Mouse (Mus musculus) hindbrain, postnatal 0 days (tissue): ENCODE data around the gene Otud5. TPM values are rescaled to one million over a fixed set of nuclear protein-coding genes. Genes with fewer than 3 reads are reported as not detected.

Source experiments
- ATAC-seq: fragments of 200-750 bp; cut with Nextera tagmentation; 2 replicates; pipeline ENCODE4 v1.8.0; 2017; ENCODE audit warnings: mild to moderate bottlenecking, moderate TSS enrichment, moderate library complexity
- DNase-seq: peaks from one replicate; pipeline ENCODE4 v3.0.0-alpha.2; 2015; ENCODE audit warnings: low spot score
- H3K27ac ChIP-seq: fragments of 300-500 bp; sonication (generic); 2 replicates; pipeline ENCODE4 v1.5.1; 2014; ENCODE audit warnings: mild to moderate bottlenecking
- H3K27me3 ChIP-seq: fragments of 300-500 bp; sonication (generic); 2 replicates; pipeline ENCODE4 v1.6.1; 2014; ENCODE audit warnings: low read length, mixed read lengths; ENCODE audit not compliant: insufficient read depth
- H3K36me3 ChIP-seq: fragments of 300-500 bp; sonication (generic); 2 replicates; pipeline ENCODE4 v1.6.1; 2014; ENCODE audit warnings: low read length, mixed read lengths; ENCODE audit not compliant: insufficient read depth
- H3K4me1 ChIP-seq: fragments of 300-500 bp; sonication (generic); 2 replicates; pipeline ENCODE4 v1.6.1; 2014; ENCODE audit warnings: antibody characterized with exemption, low read length, mixed read lengths; ENCODE audit not compliant: insufficient read depth
- H3K4me2 ChIP-seq: fragments of 300-500 bp; sonication (generic); 2 replicates; pipeline ENCODE4 v1.6.1; 2014; ENCODE audit warnings: low read depth, mild to moderate bottlenecking, low read length, moderate library complexity, mixed read lengths
- H3K4me3 ChIP-seq: fragments of 300-500 bp; sonication (generic); 2 replicates; pipeline ENCODE4 v1.5.1; 2014; ENCODE audit warnings: low read length
- H3K9ac ChIP-seq: fragments of 300-500 bp; sonication (generic); replicated peaks from 2 replicates; pipeline ENCODE4 v1.6.1; 2014; ENCODE audit warnings: mild to moderate bottlenecking, low read length, moderate library complexity, mixed read lengths
- H3K9me3 ChIP-seq: fragments of 300-500 bp; sonication (generic); 2 replicates; pipeline ENCODE4 v1.6.1; 2016; ENCODE audit warnings: low read length, mixed read lengths
- CTCF ChIP-seq: IDR thresholded peaks from 2 replicates; pipeline ENCODE4 v1.5.1; 2016; ENCODE audit warnings: antibody characterized with exemption, control low read depth, low read depth
- WGBS: fragments of 180-500 bp; shearing (Covaris S2); extraction: QIAGEN DNeasy Blood & Tissue Kit; methylation state at CpG from one replicate; pipeline ENCODE4 v1.1.7; 2014; 5-methylcytosine and 5-hydroxymethylcytosine counted together
- polyA plus RNA-seq: library from polyadenylated mRNA; unstranded; fragments of >200 nt; fragmentation: Nextera tagmentation; extraction: Ambion mirVana; gene quantifications from 2 replicates; pipeline ENCODE4 v1.2.1, GENCODE M21; 2015
- total RNA-seq: library from RNA; depleted of rRNA; stranded (reverse); fragments of >200 nt; gene quantifications from 2 replicates; pipeline ENCODE4 v1.2.3, GENCODE M21; 2014

Gene Otud5
- total and polyA plus RNA-seq, 2 experiments from 2014 or later, result 37.3 to 64.9 TPM

DNA sequence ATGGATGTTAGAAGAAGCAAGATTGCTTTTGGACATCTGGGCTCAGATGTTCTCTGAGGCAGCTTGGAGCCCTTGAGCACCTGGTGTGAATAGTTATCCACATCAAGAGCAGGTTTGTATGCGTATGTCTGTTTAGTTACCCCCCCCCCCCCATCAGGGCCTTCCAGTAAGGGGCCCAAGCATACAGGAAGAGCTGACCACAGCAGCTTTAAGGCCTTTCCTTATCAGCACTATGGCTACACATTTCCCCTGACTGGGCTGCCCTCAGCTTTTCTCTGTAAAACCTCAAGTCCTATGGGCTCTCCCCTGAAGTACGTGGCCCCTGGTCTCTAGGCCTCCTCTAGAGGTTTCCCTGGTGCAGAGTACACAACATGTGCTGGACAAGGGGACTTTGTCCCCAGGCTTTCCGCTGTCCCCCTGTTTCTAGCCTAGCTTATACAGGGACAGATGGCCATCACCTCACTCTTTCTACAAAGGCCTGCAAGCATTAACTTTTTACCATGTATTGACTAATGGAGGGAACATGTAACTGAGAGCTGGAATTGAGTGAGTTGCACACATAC is 18.1 kb downstream of the Otud5 start:
- no peak for TF ChIP-seq CTCF
- no peak overlapping the region for H3K27ac ChIP-seq
- no peak for DNase-seq
- WGBS, result 88% methylated on average over 3 of the region's 3 CpGs
- no peaks in the 10 kb centered on the region for H3K9me3 ChIP-seq
- no peak for ATAC-seq
- H3K9ac ChIP-seq, result no peak overlapping the region
- H3K4me3 ChIP-seq, result no peak overlapping the region
- H3K36me3 ChIP-seq, result no peaks in the 10 kb centered on the region
- no peaks in the 10 kb centered on the region for H3K27me3 ChIP-seq
- no peak overlapping the region for H3K4me2 ChIP-seq
- no peaks in the 10 kb centered on the region for H3K4me1 ChIP-seq

DNA sequence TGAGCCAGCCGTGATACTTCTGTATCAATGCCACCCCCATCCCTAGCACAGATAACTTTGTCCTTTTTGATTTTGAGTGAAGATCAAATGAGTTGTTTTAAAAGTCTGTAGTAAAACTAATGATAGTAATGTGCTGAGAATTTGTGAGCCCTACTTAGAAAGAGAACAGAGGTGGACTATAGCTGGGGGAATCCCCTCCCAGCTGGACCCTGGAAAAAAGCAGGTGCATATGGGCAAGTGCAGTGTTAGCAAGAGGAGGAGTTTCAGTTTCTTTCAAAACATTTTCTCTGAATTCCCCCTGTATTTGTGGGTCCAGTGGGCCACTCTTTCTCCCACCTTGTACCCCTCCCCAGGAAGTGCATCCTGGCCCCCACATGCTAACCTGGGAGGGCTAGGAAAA is 22.0 kb downstream of the Otud5 start:
- 87% methylated on average over 1 of the region's 1 CpGs for WGBS
- H3K27me3 ChIP-seq, result no peaks in the 10 kb centered on the region

DNA sequence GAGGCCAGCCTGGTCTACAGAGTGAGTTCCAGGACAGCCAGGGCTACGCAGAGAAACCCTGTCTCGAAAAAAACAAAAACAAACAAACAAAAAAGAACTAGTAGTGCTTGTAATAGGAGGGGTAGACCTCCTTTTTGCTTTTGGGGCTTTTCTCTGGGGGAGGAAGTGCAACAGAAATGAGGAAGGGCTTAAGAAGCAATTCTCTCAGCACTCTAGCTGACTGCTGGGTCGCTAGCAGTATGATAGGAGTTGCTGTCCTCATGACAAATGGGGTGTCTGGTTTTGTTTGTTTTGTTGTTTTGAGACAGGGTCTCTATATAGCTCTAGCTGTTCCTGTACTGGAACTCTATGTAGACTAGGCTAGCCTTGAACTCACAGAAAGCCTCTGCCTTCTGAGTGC is 23.4 kb downstream of the Otud5 start:
- no peak overlapping the region for H3K4me2 ChIP-seq
- no peak for TF ChIP-seq CTCF
- no peaks in the 10 kb centered on the region for H3K9me3 ChIP-seq
- H3K27ac ChIP-seq, result no peak overlapping the region
- ATAC-seq (no peak), DNase-seq (no peak)
- no peaks in the 10 kb centered on the region for H3K4me1 ChIP-seq
- H3K4me3 ChIP-seq, result no peak overlapping the region
- H3K9ac ChIP-seq, result no peak overlapping the region
- H3K36me3 ChIP-seq, result no peaks in the 10 kb centered on the region
- H3K27me3 ChIP-seq, result no peaks in the 10 kb centered on the region
- WGBS, result 63% methylated on average over 3 of the region's 3 CpGs

More for the DNA sequence above, 22.0 kb downstream of the Otud5 start:
- H3K9me3 ChIP-seq, result no peaks in the 10 kb centered on the region
- DNase-seq (no peak), ATAC-seq (no peak)
- H3K27ac ChIP-seq, result no peak overlapping the region
- no peaks in the 10 kb centered on the region for H3K4me1 ChIP-seq
- no peak overlapping the region for H3K9ac ChIP-seq
- no peaks in the 10 kb centered on the region for H3K36me3 ChIP-seq
- no peak for TF ChIP-seq CTCF
- no peak overlapping the region for H3K4me3 ChIP-seq
- H3K4me2 ChIP-seq, result no peak overlapping the region

DNA sequence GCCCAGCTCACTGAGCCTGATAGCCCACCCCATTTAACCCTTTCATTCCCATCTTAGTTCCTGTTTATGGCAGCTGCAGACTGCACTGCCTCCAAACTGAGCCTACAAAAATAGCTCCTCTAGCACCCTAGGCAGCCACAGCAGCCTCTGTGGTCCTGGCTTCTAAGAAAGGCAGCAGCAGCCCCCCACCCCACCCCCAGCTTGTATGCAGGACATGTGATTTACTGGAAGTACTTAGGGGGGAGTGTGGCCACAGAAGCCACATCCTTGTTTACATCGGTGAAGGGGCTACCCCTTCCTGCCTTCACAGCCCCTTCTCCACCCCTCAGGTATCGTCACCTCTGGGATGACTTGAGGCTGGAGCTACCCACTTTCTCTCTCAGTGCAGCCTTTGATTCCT is 24.2 kb downstream of the Otud5 start:
- no peaks in the 10 kb centered on the region for H3K27me3 ChIP-seq
- ATAC-seq (no peak), DNase-seq (no peak)
- no peak overlapping the region for H3K27ac ChIP-seq
- H3K9me3 ChIP-seq, result no peaks in the 10 kb centered on the region
- no peaks in the 10 kb centered on the region for H3K4me1 ChIP-seq
- no peaks in the 10 kb centered on the region for H3K36me3 ChIP-seq
- TF ChIP-seq CTCF, result no peak
- no peak overlapping the region for H3K4me3 ChIP-seq
- WGBS, result 83% methylated on average over 2 of the region's 2 CpGs
- no peak overlapping the region for H3K4me2 ChIP-seq
- no peak overlapping the region for H3K9ac ChIP-seq

DNA sequence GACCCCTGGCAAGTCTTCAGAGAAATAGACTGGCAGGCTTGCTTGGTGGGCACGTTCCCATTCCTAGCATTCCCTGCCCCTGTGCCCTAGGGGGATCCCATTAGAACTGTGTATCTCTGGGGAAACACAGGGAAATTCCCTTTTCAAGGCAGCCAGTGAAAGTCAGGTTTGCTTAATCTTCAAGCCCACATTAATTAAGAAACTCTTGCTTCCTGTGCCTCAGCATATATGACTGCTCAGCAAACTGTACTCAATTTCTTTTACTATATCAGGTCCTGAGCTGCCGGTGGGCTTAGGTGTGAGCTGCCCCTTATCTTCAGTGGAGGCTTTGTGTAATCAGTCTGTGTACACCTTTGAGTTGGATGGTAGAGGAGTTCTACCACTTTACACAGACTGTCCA is 24.6 kb downstream of the Otud5 start:
- Histone ChIP-seq H3K9me3 (no peaks in the 10 kb centered on the region), H3K4me2 (no peak overlapping the region), H3K27me3 (no peaks in the 10 kb centered on the region), H3K9ac (no peak overlapping the region), H3K27ac (no peak overlapping the region), H3K4me3 (no peak overlapping the region), H3K4me1 (no peaks in the 10 kb centered on the region), H3K36me3 (no peaks in the 10 kb centered on the region)
- ATAC-seq (no peak), DNase-seq (no peak)
- WGBS, result 68% methylated on average over 2 of the region's 2 CpGs
- TF ChIP-seq CTCF, result no peak

DNA sequence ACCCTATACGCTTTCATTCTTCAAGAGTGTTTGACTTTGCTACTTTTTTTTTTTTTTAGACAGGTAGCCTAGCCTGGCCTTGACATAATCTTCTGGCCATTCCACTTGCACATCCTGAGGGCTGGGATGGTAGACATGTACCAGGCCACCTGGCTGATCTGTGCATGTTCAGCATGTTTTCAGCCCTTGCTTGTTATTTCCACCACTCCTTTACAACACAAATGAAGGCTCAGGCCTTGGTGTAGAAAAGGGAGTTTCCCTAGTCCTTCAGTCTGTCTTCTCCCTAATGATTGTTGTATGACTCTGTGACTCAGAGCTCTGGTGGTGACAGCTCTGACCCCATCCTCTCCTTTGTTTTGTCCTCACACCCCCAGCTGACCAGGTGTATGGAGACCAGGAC is 26.0 kb downstream of the Otud5 start:
- Histone ChIP-seq H3K4me2 (no peak overlapping the region), H3K36me3 (no peaks in the 10 kb centered on the region), H3K4me1 (no peaks in the 10 kb centered on the region), H3K9me3 (no peaks in the 10 kb centered on the region), H3K4me3 (no peak overlapping the region), H3K27ac (no peak overlapping the region), H3K9ac (no peak overlapping the region), H3K27me3 (no peaks in the 10 kb centered on the region)
- TF ChIP-seq CTCF, result no peak
- ATAC-seq (no peak), DNase-seq (no peak)
- 96% methylated on average over 1 of the region's 1 CpGs for WGBS

DNA sequence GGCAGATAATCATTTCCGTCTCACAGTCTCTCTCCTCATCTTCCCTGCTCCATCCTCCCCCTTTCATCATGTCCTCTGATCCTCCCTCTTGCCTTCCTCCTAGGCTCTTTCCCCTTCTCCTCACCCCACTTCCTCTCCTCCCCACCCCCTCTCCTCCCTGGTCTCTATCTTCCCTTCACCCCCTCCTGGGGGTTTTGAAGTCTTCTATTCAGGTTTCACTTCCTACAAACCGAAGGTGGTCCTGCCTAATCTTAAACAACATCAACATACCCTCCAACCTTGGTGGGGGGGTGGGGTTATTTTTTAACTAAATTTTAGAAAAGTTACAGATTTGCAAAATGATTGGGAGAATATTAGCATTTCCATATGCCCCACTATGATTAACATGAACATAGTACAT is 27.3 kb downstream of the Otud5 start:
- H3K27me3 ChIP-seq, result no peaks in the 10 kb centered on the region
- 30% methylated on average over 2 of the region's 2 CpGs for WGBS
- ATAC-seq (no peak), DNase-seq (no peak)
- no peaks in the 10 kb centered on the region for H3K4me1 ChIP-seq
- no peak overlapping the region for H3K27ac ChIP-seq
- no peak overlapping the region for H3K9ac ChIP-seq
- TF ChIP-seq CTCF, result no peak
- no peaks in the 10 kb centered on the region for H3K9me3 ChIP-seq
- H3K36me3 ChIP-seq, result no peaks in the 10 kb centered on the region; the same call in 1 of the 2 replicates
- no peak overlapping the region for H3K4me2 ChIP-seq
- H3K4me3 ChIP-seq, result no peak overlapping the region
